Mouse (Mus musculus): Measurements from ENCODE around the gene Ccnd3. TPM values are rescaled to one million over a fixed set of nuclear protein-coding genes. Genes with fewer than 3 reads are reported as not detected.

The Ccnd3 gene
- total RNA-seq, 4 experiments from 2014 or later: 12.2 to 19.2 (median 16.1) TPM

Other genes with a start within 250 kb of the Ccnd3 start
- 10 to 100 TPM; 30.5 to 33.5 (median 32.1) TPM for gene Mrps10, start 136.2 kb upstream of the Ccnd3 start, total RNA-seq (2022)
- gene Guca1b, start 119.7 kb upstream of the Ccnd3 start, total RNA-seq (2022): under 1 TPM in 3 of 4 experiments, not detected in 1; 0.16 to 0.36 (median 0.34) TPM
- gene Guca1a, start 104.5 kb upstream of the Ccnd3 start, total RNA-seq (2022): under 1 TPM in 1 of 4 experiments, not detected in 3; 0.35 TPM
- gene AI661453, start 68.4 kb upstream of the Ccnd3 start, total RNA-seq (2022): under 1 TPM in 3 of 4 experiments, not detected in 1; 0.16 to 0.64 (median 0.19) TPM
- not detected for gene 1700001C19Rik, start 67.7 kb upstream of the Ccnd3 start, total RNA-seq (2022)
- gene Taf8, start 2.8 kb upstream of the Ccnd3 start, total RNA-seq (2022): 10 to 100 TPM; 10.0 to 12.6 (median 11.2) TPM
- gene Bysl, start 106.4 kb downstream of the Ccnd3 start, total RNA-seq (2022): 10 to 100 TPM; 13.8 to 16.5 (median 14.2) TPM
- 10 to 100 TPM; 13.3 to 19.3 (median 18.1) TPM for gene Med20, start 106.5 kb downstream of the Ccnd3 start, total RNA-seq (2022)
- gene Gm20517, start 106.5 kb downstream of the Ccnd3 start, total RNA-seq (2022): 1 to 10 TPM in 3 of 4 experiments, under 1 TPM in 1; 0.77 to 2.8 (median 1.6) TPM
- 1 to 10 TPM; 2.0 to 3.4 (median 3.2) TPM for gene Usp49, start 125.6 kb downstream of the Ccnd3 start, total RNA-seq (2022)
- gene Tomm6, start 183.3 kb downstream of the Ccnd3 start, total RNA-seq (2022): 100 to 1,000 TPM; 106 to 129 (median 114) TPM
- 1 to 10 TPM; 4.3 to 6.0 (median 5.2) TPM for gene Frs3, start 184.0 kb downstream of the Ccnd3 start, total RNA-seq (2022)
- under 1 TPM in 2 of 4 experiments, not detected in 2; 0.17 to 0.39 TPM for gene Gm21981, start 189.4 kb downstream of the Ccnd3 start, total RNA-seq (2022)
- gene Prickle4, start 189.7 kb downstream of the Ccnd3 start, total RNA-seq (2022): 1 to 10 TPM in 3 of 4 experiments, under 1 TPM in 1; 0.56 to 3.3 (median 2.3) TPM
- not detected for gene Pgc, start 221.8 kb downstream of the Ccnd3 start, total RNA-seq (2022)
- gene Tfeb, start 232.0 kb downstream of the Ccnd3 start, total RNA-seq (2022): 100 to 1,000 TPM; 102 to 107 (median 103) TPM